Mouse (Mus musculus): Measurements from ENCODE around the gene Hgfac. TPM values are rescaled to one million over a fixed set of nuclear protein-coding genes. Genes with fewer than 3 reads are reported as not detected.

Gene Hgfac
- total RNA-seq, 2 experiments from 2014 or later, result 0.20 to 0.64 TPM

Small RNA genes lying within 50 kb of the gene (microRNA-seq; reads per million reads assigned to microRNA genes)
- 7.2 to 12.4 reads per million in 2 experiments for gene Mir3097

Other genes starting within 250 kb of the Hgfac start
- gene Msantd1, start 133.5 kb upstream of the Hgfac start, total RNA-seq (2021), result under 1 TPM; 0.27 to 0.62 TPM
- gene Rgs12, start 92.1 kb upstream of the Hgfac start, total RNA-seq (2021), result 10 to 100 TPM; 18.9 to 20.4 TPM
- gene Dok7, start 15.3 kb downstream of the Hgfac start, total RNA-seq (2021), result 10 to 100 TPM; 33.2 to 35.2 TPM
- 10 to 100 TPM; 49.9 to 50.2 TPM for gene Lrpap1, start 64.3 kb downstream of the Hgfac start, total RNA-seq (2021)
- gene Adra2c, start 236.8 kb downstream of the Hgfac start, total RNA-seq (2021), result under 1 TPM; 0.49 to 0.52 TPM